Mouse (Mus musculus) CD8-positive naive resting alpha-beta T cell, adult 2 months (primary cell): ENCODE measurements at regions not wholly inside any gene's neighbourhood (a gene's known extent, or its start where the extent isn't known, plus 50 kb on each side); places are given as distances from the start of the nearest gene placed in this dataset.
"Not testable (repeated sequence)": the region's sequence is repeated elsewhere in the genome, so short reads cannot be mapped to it uniquely, and the experiment has no call there.

Source experiments
- DNase-seq, 2 experiments: peaks; one replicate each; pipeline ENCODE4 v3.0.0; 2022; ENCODE audit warnings: low read depth in 2 of 2, low spot score in 2 of 2

DNA sequence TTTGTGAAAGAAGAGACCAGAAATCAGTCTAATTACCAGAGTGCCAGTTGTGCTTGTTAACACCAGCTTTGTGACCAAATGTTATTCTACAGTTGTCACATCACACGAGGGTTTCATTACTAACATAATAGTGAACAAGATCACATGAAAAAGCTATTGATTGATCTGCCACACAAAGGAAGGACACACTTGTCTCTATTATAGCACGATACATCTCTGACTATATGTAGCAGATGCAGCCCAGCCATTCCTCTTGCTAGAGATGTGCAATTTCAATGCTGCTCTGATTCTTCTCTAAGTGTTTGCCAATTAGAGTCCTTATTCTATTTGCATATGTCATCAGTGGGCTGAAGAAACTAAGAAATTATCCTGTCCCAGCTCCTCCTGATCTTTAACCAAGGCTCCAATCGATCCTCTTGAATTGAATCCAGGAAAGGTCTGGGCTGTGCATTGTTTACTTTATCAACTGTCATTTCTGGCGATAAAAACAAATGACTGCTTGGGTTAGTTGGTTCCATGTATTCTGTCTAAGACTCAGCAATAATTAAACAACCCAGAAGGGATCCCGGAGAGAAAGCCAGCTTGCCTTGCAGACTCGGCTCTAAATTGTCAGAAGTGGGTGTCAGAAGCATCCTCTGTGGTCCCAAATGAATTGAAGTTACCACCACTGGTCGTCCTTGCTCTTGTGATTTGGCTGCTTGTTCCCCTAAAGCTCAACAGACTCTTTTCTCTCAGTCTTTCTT is 551.7 kb upstream of the Ptbp2 start:
- no peak for DNase-seq

DNA sequence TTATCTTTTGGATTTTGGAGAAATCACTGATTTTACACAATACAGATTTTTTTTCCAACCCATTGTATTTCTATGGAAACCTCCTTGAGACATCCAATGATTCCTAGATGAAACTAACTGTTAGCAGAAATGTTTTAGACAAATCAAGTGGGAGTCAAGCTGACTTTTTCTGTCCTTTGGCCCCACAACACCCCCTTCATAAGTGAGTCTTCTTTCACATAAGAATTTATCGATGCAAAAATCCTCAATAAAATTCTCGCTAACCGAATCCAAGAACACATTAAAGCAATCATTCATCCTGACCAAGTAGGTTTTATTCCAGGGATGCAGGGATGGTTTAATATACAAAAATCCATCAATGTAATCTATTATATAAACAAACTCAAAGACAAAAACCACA is 522.8 kb upstream of the Ptbp2 start:
- not testable (repeated sequence) for DNase-seq

- no peak for DNase-seq
These were observed 521.3 kb upstream of the Ptbp2 start for GRCm38 (mm10) chr3:120305608-120306007.
